ENCODE assay signal across 8 mouse cellular contexts in genomic region chr6:94464037-94464891, GRCm38 (mm10). TPM values are rescaled to one million over a fixed set of nuclear protein-coding genes. Genes with fewer than 3 reads are reported as not detected.
DNase-seq lines count a peak whose midpoint lies in the region; ATAC-seq and TF ChIP-seq lines count a peak whose summit lies in the region.

No protein-coding gene starts in this region.

- intact Hi-C loops in gastrocnemius, postnatal 14 days (cut with DNase I; ENCODE audit: low total_unique reads): loop anchor here (5.0 kb wide), 1 partner anchor 382 kb away; no protein-coding TSS in a partner anchor

- DNase-seq in liver: peak; percentile 18
- DNase-seq in gastrocnemius, postnatal 14 days: peak; percentile 42
- DNase-seq in left cerebral cortex, adult 8-10 months (ENCODE audit: low spot score in 2 of 2): peak; percentile 34 to 37
- DNase-seq in midbrain, embryonic 10.5 days (ENCODE audit: low spot score): peak; percentile 58
- DNase-seq in splenic B cell, adult 2 months (ENCODE audit: low read depth, low spot score): peak; percentile 20

- H3K9ac ChIP-seq in liver, embryonic 12.5 days: no peak overlapping the region
- H3K9ac ChIP-seq in intestine, embryonic 15.5 days: no peak overlapping the region

- no peak overlapping the region for H3K4me3 ChIP-seq in liver, embryonic 12.5 days
- no peak overlapping the region for H3K4me3 ChIP-seq in cortical plate, adult 2 months (ENCODE audit: insufficient read depth, low read length)
- H3K4me3 ChIP-seq in intestine, embryonic 15.5 days (replicated peaks): no peak overlapping the region
- H3K4me3 ChIP-seq in midbrain, embryonic 10.5 days: peak overlapping the region; percentile 38

- TF ChIP-seq POLR2A in cortical plate, adult 2 months (IDR thresholded peaks at IDR 0.05; ENCODE audit: extremely low read depth, insufficient read depth, low read length): no peak

- no peaks in the 10 kb centered on the region for H3K9me3 ChIP-seq in liver, embryonic 12.5 days (replicated peaks)
- H3K9me3 ChIP-seq in intestine, embryonic 15.5 days: no peaks in the 10 kb centered on the region
- no peaks in the 10 kb centered on the region for H3K9me3 ChIP-seq in midbrain, embryonic 10.5 days (replicated peaks)

- H3K27ac ChIP-seq in liver, embryonic 12.5 days: no peak overlapping the region
- H3K27ac ChIP-seq in cortical plate, adult 2 months (ENCODE audit: insufficient read depth, low read length): no peak overlapping the region
- H3K27ac ChIP-seq in intestine, embryonic 15.5 days: no peak overlapping the region
- H3K27ac ChIP-seq in midbrain, embryonic 10.5 days (replicated peaks): peak overlapping the region; percentile 70

- no peak overlapping the region for H3K4me2 ChIP-seq in liver, embryonic 12.5 days
- H3K4me2 ChIP-seq in intestine, embryonic 15.5 days (replicated peaks): peak overlapping the region; percentile 31

- no peak for ATAC-seq in liver, embryonic 12.5 days
- ATAC-seq in intestine, embryonic 15.5 days: peak; percentile 56; the same call in 1 of the 2 replicates

- TF ChIP-seq CTCF in cortical plate, adult 2 months (IDR thresholded peaks at IDR 0.05; ENCODE audit: extremely low read depth, insufficient read depth, low read length): peak; percentile 76

- WGBS in liver, embryonic 12.5 days (ENCODE audit: insufficient replicate concordance): 21% methylated on average over 12 of the region's 12 CpGs
- 18% methylated on average over 12 of the region's 12 CpGs for WGBS in intestine, embryonic 15.5 days
- WGBS in midbrain, embryonic 10.5 days: 11% methylated on average over 12 of the region's 12 CpGs

- H3K27me3 ChIP-seq in liver, embryonic 12.5 days (replicated peaks): no peaks in the 10 kb centered on the region
- H3K27me3 ChIP-seq in intestine, embryonic 15.5 days (replicated peaks): no peaks in the 10 kb centered on the region
- H3K27me3 ChIP-seq in midbrain, embryonic 10.5 days (ENCODE audit: low read depth, poor library complexity, severe bottlenecking): no peaks in the 10 kb centered on the region
- no peaks in the 10 kb centered on the region for H3K27me3 ChIP-seq in splenic B cell, adult 2 months (ENCODE audit: control insufficient read depth, insufficient read depth, low read length, poor library complexity, severe bottlenecking)

- H3K4me1 ChIP-seq in liver, embryonic 12.5 days: 0 out of 2 replicates have a peak, but pooled peaks cover 5% of the 10 kb centered on the region
- H3K4me1 ChIP-seq in cortical plate, adult 2 months (ENCODE audit: control insufficient read depth, insufficient read depth, low read length): no peaks in the 10 kb centered on the region
- H3K4me1 ChIP-seq in intestine, embryonic 15.5 days (replicated peaks): 0 out of 2 replicates have a peak, but pooled peaks cover 7% of the 10 kb centered on the region
- peaks cover 18% of the 10 kb centered on the region for H3K4me1 ChIP-seq in midbrain, embryonic 10.5 days

- H3K36me3 ChIP-seq in liver, embryonic 12.5 days: no peaks in the 10 kb centered on the region
- H3K36me3 ChIP-seq in intestine, embryonic 15.5 days: no peaks in the 10 kb centered on the region
- no peaks in the 10 kb centered on the region for H3K36me3 ChIP-seq in midbrain, embryonic 10.5 days
- H3K36me3 ChIP-seq in splenic B cell, adult 2 months (ENCODE audit: control insufficient read depth, insufficient read depth, low read length, poor library complexity, severe bottlenecking): no peaks in the 10 kb centered on the region

RNA-seq across cellular contexts. Expression of gene Slc25a26, which starts 35.9 kb away (rescaled TPM):
- polyA plus RNA-seq in liver, embryonic 12.5 days (2016; fragmentation: Nextera tagmentation; extraction: Ambion mirVana): 4.5 and 4.9 TPM in 2 replicates
- 21.2 and 24.3 TPM in 2 replicates for polyA plus RNA-seq in cortical plate, adult 2 months (2012; rRNA removed)
- total RNA-seq in gastrocnemius, postnatal 14 days (2021): 1 to 10 TPM; 8.5 to 9.2 TPM
- 9.0 and 10.0 TPM in 2 replicates for polyA plus RNA-seq in intestine, embryonic 15.5 days (2015; fragmentation: Nextera tagmentation; extraction: Ambion mirVana)
- total RNA-seq in left cerebral cortex, adult 8-10 months (2022): 10 to 100 TPM; 14.3 to 16.9 (median 15.6) TPM
- 9.8 and 10.0 TPM in 2 replicates for polyA plus RNA-seq in midbrain, embryonic 10.5 days (2016; fragmentation: Nextera tagmentation; extraction: Ambion mirVana)
